Mouse (Mus musculus) lung, adult 2 months (tissue): ENCODE data around the gene Vps8.

Experiments
- CTCF ChIP-seq: fragments of 200-500 bp; IDR thresholded peaks from 2 replicates; pipeline ENCODE4 v1.5.1; 2011; ENCODE audit warnings: mild to moderate bottlenecking, low read length, control low read depth; ENCODE audit not compliant: insufficient read depth
- POLR2A ChIP-seq: fragments of 200-500 bp; IDR thresholded peaks from 2 replicates; pipeline ENCODE4 v1.6.1; 2011; ENCODE audit warnings: low read depth, mild to moderate bottlenecking, control low read depth, low read length, borderline replicate concordance; ENCODE audit errors: extremely low read depth

- no peak for TF ChIP-seq CTCF
- no peak for TF ChIP-seq POLR2A
Measured at GRCm38 (mm10) chr16:21525376-21525775, 102.5 kb downstream of the Vps8 start.
